Mouse (Mus musculus) left cerebral cortex, postnatal 10 days (tissue): ENCODE measurements around the gene Slc25a36. TPM values are rescaled to one million over a fixed set of nuclear protein-coding genes. Genes with fewer than 3 reads are reported as not detected.

Source experiments
- DNase-seq, 2 experiments: peaks; one replicate each; pipeline ENCODE4 v3.0.0; 2021 to 2022; ENCODE audit warnings: low spot score in 2 of 2, mixed read lengths in 1 of 2; ENCODE audit errors: extremely low spot score in 1 of 2
- intact Hi-C: fragments of 180-260 bp; cut with DNase I; formaldehyde crosslinking; loops from one replicate; pipeline ENCODE4 v1.15.1; 2025
- total RNA-seq, 2 experiments: library from RNA; stranded (reverse); gene quantifications; 2 replicates each; pipeline ENCODE4 v1.2.3; 2021

Slc25a36 gene
- total RNA-seq, 2 experiments from 2014 or later: 98.8 to 100 TPM

DNA sequence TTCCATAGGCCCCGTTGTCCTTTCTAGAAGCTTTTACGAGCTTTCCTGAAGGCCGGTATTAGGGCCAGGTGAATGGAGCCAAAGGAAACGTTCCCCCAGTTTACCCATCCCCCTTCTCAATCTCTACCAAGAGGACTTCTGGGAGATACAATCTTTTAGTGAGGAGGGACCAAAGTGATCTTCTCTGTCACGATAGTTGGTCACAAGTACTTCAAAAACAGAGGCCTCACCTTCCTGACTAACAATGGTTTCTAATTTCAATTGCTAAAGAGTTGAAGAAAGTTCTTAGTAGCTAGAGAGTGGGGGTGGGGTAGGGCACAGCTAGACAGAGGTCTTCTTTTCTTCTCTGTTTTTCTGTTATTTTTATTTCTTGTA, 2.6 kb upstream of the Slc25a36 start:
- intact Hi-C loops: no loop called here

DNA sequence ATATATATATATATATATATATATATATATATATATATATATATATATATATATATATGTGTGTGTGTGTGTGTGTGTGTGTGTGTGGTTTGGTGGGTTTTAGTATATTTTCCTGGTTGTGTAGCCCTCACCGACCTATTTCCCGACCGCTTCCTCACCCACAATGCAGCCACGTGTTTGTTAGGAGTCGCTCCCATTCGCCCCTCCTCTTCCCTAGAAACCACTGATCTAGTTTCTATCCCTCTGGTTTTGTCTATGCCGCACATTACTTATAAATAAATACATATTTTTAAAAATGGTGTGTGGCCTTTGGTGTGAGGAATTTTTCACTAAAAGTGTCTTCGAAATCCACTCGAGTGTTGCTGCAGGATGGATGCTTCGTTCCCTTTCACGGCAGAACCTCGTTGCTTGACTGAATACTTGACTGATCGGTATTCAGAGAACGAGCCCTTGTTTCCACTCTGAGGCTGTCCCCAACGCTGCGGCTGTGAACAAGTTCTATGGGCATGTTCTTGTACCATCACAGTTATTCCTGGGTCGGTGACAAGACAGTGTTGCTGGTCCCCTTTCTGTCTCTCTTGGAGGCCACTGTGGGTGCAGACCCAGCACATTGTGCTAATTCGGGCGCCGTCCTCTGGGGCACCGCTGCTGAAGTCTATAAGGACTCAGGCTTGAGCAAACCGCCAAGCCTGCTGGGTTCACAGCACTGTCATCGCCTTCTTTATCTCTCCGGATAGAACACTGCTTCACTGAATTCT, 2.0 kb upstream of the Slc25a36 start:
- intact Hi-C loops: no loop called here
- DNase-seq: no peak

More for the DNA sequence above, 2.6 kb upstream of the Slc25a36 start:
- DNase-seq: no peak

DNA sequence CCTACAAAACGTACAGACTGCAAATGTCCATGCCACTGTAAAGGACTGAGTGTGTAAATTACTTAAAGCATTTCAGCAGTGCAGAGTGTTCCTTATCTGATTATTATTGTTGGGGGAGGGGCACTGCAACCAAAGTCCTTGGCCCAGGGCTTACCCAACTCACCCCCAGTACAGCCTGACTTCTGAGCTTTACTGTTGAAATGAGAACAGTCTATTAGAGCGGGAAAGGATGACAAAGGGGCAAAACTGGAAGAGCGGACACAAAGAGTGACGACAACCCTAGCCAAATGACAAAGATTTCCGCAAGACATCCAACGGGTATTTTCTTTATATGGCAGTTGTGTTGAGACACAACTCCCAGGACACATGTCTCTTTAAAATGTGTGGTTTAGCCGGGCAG, 1.3 kb upstream of the Slc25a36 start:
- no peak for DNase-seq
- intact Hi-C loops: no loop called here

DNA sequence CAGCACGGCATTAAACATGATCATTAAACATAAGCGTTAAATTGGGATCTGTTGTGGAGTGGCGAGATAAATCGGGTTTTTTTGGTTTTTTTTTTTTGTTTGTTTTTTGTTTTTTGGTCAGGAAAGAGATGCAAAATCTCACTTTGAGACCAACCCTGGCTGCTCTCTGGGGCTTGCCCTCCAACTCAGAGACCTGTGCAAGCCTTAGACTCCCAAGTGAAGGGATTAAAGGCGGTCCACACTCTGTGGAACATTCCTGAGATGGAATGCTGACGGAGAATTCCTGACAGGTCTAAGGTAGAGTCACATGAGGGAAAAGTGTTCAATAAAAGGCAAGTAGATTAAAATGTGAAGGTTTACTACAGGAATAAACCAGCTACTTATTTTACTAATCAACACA, 549 bp upstream of the Slc25a36 start:
- intact Hi-C loops: no loop called here

DNA sequence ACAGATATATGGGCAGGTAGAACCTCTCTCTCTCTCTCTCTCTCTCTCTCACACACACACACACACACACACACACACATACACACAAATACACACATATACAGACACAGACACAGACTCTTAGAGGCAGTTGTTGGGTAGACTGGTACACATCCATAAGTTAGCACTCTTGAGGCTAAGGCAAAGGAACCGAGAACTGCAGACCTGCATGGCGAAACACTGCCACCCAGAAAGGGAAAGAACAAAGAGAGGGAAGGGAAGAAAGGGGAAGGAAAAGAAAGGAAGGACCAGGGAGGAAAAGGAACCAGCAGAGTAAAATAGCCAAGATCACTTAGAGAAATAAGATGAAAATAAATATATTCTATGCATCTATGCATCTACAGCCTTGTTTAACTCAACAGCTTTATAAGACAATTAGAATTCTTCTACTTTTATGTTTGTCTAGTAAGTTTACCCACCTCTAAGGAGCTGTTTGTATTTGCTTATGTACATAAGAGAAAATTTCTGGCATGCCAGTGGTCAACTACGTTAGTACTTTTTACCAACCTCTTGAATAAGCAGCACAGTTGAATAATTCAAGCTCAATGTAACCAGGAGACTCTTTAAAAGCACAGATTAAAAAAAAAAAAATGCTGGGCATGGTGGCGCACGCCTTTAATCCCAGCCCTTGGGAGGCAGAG, 4.3 kb downstream of the Slc25a36 start:
- intact Hi-C loops: no loop called here
- DNase-seq: no peak

More for the DNA sequence above, 549 bp upstream of the Slc25a36 start:
- DNase-seq: no peak

DNA sequence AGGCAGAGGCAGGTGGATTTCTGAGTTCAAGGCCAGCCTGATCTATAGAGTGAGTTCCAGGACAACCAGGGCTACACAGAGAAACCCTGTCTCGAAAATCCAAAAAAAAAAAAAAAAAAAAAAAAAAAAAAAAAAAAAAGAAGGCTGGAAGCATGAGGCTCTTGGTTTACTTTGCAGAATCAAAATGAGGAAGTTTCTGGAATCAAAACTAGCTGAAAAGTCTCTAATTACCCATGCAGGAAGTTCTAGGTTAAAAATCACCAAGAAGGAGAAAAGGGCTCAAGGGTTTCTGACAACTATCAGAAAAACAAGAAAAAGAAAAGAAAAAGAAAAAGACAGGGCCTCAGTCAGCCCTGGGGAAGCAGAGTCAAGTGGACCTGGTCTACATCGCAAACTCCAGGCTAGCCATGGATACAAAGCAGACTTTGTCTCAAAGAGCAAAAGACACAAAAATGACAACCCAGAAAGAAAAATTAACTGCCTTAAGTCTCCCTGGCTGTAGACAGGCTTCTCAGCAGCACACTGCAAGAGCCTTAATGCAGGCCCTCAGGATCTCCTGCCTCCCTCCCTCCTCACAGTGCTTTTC, 5.5 kb downstream of the Slc25a36 start:
- intact Hi-C loops: no loop called here

DNA sequence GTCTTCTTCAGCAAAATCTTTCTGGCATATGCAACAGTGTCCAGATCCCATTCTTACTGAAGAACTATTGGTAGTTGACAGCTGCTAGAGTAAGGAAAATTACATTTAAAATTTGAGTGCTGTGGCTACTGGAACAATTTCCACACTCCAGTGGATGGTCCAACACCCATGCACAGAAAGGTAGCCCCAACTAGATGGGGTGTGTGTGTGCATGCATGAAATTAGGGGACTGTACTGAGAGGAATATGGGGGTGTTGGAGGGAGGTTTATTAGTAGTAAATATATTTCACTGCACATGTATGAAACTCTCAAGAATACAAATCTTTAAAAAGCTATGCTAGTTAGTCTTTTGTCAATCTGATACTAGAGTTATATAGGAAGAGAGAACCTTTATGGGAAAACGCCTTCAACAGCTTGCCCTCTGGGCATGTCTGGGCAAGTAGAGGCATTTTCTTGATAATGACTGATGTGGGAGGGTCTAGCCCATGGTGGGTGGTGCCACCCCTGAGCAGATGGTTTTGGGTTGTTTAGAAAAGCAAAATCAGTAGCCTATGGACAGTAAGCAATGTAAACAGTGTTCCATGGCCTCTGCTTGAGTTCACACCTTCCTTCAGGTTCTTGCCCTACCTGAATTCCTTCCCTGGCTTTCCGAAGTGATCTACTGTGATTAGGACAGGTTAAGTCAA, 7.4 kb downstream of the Slc25a36 start:
- intact Hi-C loops: no loop called here

More for the DNA sequence above, 5.5 kb downstream of the Slc25a36 start:
- no peak for DNase-seq

DNA sequence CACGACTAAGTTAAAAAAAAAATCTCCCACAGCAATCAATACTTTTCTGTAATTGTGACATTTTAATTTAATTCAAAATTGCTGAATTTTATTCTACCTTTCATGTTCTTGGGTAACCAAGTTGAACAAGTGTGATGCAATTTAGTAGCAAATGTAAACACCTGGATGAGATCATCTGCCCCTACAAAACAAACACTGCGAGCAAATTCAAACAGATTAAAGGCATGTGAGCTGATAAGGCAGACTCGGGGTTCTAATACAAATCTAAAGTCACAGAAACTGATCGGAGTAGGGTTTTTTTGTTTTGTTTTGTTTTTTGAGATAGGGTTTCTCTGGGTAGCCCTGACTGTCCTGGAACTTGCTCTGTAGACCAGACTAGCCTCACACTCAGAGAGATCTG, 12.0 kb downstream of the Slc25a36 start:
- no peak for DNase-seq
- intact Hi-C loops: no loop called here

More for the DNA sequence above, 7.4 kb downstream of the Slc25a36 start:
- DNase-seq: no peak

DNA sequence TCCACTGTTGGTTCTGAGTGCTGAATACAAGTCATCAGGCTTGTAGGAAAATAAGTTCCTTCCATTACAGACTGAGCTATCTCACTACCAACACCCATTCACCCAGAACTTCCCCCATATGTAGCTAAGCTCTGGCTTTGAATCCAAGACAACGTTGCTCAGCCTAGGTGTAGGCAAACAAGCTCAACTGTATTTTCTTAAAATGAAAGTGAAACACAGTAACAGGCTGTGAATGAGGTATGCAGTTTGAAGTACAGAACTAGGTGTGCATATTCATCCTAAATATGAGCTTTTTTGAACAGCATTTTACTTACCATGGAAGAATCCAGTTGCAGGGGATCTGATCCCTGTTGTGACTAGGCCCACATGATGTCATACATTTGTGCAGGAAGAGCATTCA, 14.8 kb downstream of the Slc25a36 start:
- no peak for DNase-seq
- intact Hi-C loops: no loop called here

DNA sequence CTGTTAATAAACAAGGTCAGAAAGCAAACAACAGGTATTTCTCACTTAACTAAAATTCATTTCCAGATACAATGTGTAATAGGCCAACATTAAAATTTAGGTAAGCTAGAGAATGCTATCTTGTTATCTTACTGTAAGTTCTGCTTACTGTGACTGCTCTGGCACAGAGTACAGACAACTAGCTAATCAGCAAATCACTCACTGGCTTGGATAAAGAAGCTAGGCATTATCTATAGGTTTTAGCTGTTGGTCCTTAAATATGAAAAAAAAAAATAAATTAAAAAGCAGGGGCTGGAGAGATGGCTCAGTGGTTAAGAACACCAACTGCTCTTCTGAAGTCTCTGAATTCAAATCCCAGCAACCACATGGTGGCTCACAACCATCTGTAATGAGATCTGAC, 23.1 kb downstream of the Slc25a36 start:
- intact Hi-C loops: no loop called here
- DNase-seq: no peak

DNA sequence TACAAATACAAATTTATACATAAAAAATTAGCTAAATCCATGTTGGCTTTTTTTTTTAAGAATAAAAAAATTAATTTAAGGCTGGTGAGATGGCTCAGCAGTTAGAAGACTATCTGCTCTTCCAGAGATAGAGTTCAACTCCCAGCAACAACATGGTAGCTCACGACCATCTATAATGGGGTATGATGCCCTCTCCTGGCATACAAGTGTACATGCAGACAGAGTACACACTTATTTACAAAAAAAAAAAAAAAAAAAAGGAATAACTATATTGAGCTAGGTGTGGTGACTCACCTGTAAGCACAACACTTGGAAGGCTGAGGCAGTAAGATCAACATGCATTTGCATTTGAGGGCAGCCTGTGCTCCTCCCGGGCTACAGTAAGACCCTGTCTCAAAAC, 26.3 kb downstream of the Slc25a36 start:
- intact Hi-C loops: no loop called here
- DNase-seq: no peak

DNA sequence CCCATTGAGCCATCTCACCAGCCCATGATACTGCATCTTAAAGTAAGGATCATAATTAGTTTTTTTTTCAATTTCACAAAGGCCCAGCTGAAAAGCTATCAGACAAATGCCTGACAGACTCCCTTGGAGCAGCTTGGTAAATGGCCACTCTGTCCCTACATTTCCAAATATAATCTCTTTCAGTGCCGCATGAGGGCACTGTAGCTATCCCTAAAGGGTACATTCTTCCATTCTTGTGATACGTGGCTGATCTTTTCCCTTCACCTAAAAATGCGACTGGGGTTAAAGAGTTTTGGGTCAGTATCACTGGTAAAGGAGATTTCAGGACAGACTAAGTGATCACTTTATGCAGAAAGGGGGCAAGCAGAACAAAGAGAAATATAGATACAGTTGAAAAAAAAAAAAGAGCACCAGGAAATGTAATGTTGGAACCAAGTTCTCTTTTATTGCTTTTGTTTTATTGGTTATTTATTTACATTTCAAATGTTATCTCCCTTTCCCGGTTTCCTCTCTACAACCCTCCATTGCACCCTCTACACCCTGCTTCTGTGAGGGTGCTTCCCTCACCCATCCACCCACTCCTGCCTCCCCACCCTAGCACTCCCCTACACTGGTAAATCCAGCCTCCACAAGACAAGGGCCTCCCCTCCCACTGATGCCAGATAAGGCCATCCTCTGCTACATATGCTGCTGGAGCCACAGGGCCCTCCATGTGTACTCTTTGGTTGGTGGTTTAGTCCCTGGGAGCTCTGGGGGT, 29.7 kb downstream of the Slc25a36 start:
- DNase-seq: no peak
- intact Hi-C loops: no loop called here

DNA sequence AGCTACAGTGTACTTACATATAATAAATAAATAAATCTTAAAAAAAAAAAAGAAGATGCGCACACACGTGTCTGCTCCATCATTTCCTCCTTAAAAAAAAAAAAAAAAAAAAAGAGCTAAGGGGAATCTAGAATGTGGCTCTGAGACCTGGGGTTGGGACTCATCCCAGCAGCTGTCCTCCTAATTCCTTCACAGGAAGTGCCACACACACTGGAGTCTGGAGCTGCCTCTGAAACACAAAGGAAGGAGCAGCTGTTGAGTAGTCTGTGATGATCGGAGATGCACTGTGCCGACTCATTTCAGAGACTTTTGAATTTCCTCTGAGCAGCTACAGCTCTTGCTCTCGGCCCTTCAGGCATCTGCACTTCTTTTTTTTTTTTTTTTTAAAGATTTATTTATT, 41.0 kb downstream of the Slc25a36 start:
- intact Hi-C loops: loop anchor here (2.0 to 5.0 kb wide), 3 partner anchors 53 to 153 kb away; partner anchors contain the start of gene Spsb4
- DNase-seq: no peak

DNA sequence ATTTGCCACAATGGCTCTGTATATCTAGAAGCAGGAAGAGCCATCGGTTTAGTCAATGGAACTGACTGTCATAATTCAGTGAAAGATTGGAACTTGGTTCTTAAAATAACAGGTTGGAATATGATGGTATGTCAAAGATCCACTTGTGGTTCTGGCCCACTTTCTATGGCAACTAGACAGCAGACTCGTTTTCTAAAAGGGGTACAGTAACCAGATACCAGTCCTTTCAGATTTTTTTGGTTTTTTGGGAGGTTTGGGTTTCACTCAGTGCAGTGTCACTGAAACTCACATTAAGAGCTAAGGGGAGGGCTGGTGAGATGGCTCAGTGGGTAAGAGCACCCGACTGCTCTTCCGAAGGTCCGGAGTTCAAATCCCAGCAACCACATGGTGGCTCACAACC, 41.5 kb downstream of the Slc25a36 start:
- no peak for DNase-seq
- intact Hi-C loops: loop anchor here (2.0 to 5.0 kb wide), 3 partner anchors 52 to 153 kb away; partner anchors contain the start of gene Spsb4

DNA sequence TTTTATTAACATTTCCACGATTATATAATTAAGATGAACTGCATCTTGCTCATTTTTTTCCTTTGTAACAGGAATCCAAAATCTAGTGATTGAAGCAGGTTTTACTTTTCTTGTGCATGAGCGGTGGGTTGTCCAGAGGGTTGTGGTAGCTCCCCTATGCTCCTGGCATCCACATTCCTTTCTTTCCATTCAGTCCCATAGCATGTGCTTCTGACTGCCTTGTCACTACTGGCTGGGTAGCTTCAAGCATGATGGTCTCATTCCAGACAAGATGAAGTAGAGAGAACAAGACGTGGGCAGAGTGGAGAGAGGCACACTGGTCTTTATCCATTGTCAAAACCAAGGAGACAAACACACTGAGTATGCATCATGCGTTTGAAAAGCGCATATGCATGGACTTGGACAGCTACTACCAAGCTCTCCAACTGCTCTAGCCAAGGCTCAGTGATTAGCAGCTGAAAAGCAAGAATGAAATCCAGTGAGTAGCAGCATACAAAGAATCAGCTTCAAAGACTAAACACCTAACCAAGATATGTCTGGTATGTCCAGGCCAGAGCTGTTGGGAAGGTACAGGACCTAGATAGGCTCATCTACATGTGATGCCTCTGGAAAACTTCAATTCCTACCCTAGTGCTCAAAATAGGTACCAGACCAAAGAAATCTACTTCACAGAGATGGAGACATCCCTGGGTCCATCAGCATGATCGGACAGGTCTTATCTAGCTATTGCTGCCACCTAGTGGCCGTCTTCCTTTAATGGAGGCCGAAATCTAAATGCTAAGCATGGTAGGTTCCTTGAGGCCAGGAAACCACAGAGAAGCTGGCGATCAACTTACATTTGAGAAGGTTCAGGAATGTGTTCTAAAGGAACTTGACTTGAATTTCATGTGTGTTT, 42.5 kb downstream of the Slc25a36 start:
- intact Hi-C loops: loop anchor here (2.0 to 5.0 kb wide), 3 partner anchors 51 to 152 kb away; partner anchors contain the start of gene Spsb4
- peak; percentile 81 to 86 for DNase-seq

DNA sequence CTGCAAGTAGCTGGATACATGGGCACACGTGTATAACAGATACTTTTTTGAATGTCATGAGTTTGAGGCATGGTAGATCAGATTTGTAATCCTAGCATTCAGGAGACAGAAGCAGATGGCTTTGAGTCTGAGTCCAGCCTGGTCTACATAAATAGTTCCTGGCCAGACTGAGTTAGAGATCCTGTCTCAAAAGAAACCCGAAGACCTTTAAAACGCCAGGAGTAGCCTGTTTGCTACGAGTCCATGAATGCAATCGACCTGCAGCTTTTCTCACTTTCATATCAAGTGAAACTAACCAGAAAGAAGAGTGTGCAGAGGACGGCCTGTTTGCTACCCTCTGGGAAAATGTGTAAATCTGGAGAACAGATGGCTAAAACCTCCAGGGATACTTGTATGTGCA, 43.2 kb downstream of the Slc25a36 start:
- no peak for DNase-seq
- intact Hi-C loops: loop anchor here (2.0 to 5.0 kb wide), 3 partner anchors 50 to 151 kb away; partner anchors contain the start of gene Spsb4

DNA sequence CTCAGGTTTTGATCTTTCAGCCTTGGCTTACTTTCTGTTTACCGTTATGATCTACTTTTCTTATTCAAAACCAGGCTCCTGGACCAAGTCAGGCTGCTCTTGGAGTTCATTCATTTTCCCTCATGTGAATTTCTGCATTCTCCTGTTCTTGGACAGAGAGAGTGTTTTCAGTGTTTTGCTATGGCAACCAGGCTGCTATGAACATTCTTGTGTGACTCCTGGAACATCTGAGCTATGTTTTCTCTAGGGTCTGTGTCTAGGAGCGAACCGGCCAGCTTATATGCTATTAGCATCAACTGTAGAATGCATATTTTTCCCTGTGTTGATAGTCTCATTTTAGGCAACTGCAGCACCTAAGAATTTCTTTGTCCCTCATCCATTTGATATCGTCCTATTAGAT, 45.1 kb downstream of the Slc25a36 start:
- DNase-seq: no peak

More for the DNA sequence above, 45.1 kb downstream of the Slc25a36 start:
- intact Hi-C loops: loop anchor here (5.0 kb wide), 1 partner anchor 49 kb away; the partner anchor contains the start of gene Spsb4
